Mouse (Mus musculus): ENCODE measurements around the gene Gpr85.

GRCm38 (mm10) chr6:13828877-13829276 is 10.9 kb downstream of the Gpr85 start:
- no peak for TF ChIP-seq NANOG (IDR thresholded peaks at IDR 0.05; ENCODE audit: borderline replicate concordance, low read length)
- TF ChIP-seq CTCF (conservative IDR thresholded peaks at IDR 0.05; ENCODE audit: low read length) = no peak
